Mouse (Mus musculus): ENCODE data around the gene Btbd2.

- TF ChIP-seq GATA1 (IDR thresholded peaks at IDR 0.05; ENCODE audit: borderline replicate concordance, low read length) (no peak), FLI1 (IDR thresholded peaks at IDR 0.05; ENCODE audit: low read length) (no peak)
Measured at GRCm38 (mm10) chr10:80674161-80674711, 17.4 kb upstream of the Btbd2 start.

Measured in megakaryocyte, embryonic 14.5 days (primary cell).